Comparison of ENCODE assay signal across 26 mouse cellular contexts in the genomic region with DNA sequence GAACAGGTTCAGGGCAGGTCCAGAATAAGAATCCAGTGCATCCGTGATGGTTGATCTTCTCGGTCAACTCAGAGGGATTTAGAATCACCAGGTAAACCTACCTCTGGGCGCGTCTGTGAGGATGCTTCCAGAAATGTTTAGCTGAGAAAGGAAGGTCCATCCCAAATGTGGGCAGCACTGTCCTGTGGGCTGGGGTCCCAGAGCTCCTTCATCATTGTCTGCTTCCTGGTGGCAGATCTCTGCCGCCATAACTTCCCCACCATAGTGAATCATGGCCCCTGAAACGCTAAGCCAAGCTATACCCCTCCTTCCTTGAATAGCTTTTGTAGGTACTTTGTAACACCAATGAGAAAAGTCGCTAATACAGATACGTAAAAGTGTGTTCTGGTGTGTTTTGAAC. TPM values are rescaled to one million over a fixed set of nuclear protein-coding genes. Genes with fewer than 3 reads are reported as not detected.
DNase-seq lines count a peak whose midpoint lies in the region; ATAC-seq lines count a peak whose summit lies in the region.
"Had no signal": no experiment of that assay in that cellular context is flagged by ENCODE, and none has a peak within 500 bp of the region (broad histone marks: within the 10 kb centered on the region; RNA-seq: fewer than 3 reads in every experiment).

No protein-coding gene starts in this region.

- peaks cover 7% of the 10 kb centered on the region for H3K9me3 ChIP-seq in heart, embryonic 10.5 days
- peaks cover 6% of the 10 kb centered on the region for H3K9me3 ChIP-seq in limb, embryonic 11.5 days (ENCODE audit: control insufficient read depth, low read length)
- 0 out of 2 replicates have a peak, but pooled peaks cover 5% of the 10 kb centered on the region for H3K9me3 ChIP-seq in limb, embryonic 10.5 days (replicated peaks)
- no peaks in the 10 kb centered on the region for H3K9me3 ChIP-seq in neural tube, embryonic 15.5 days (replicated peaks)
- H3K9me3 ChIP-seq: embryonic facial prominence, embryonic 15.5 days; hindbrain, embryonic 15.5 days had no signal

- no peak overlapping the region for H3K27ac ChIP-seq in heart, embryonic 10.5 days
- no peak overlapping the region for H3K27ac ChIP-seq in limb, embryonic 11.5 days (replicated peaks; ENCODE audit: low read depth, low read length)
- H3K27ac ChIP-seq in limb, embryonic 10.5 days = no peak overlapping the region
- H3K27ac ChIP-seq in neural tube, embryonic 15.5 days (replicated peaks) = no peak overlapping the region
- H3K27ac ChIP-seq: embryonic facial prominence, embryonic 12.5 days; embryonic facial prominence, embryonic 15.5 days; forebrain, embryonic 12.5 days; heart, embryonic 13.5 days; hindbrain, embryonic 12.5 days; hindbrain, embryonic 15.5 days had no signal

- peak; percentile 17 for DNase-seq in heart, embryonic 10.5 days (ENCODE audit: low spot score)
- DNase-seq in heart, postnatal 25 days (ENCODE audit: low spot score) = no peak
- peak; percentile 14 for DNase-seq in limb, embryonic 11.5 days (ENCODE audit: low spot score)
- no peak for DNase-seq in limb, embryonic 10.5 days (ENCODE audit: low spot score)
- DNase-seq in neural tube, embryonic 10.5 days (ENCODE audit: extremely low spot score, low spot score) = peak; percentile 7
- DNase-seq: adrenal gland, adult 2 months; adrenal gland, postnatal 14 days; cerebellum, adult 11 months; cerebellum, adult 2 months; cerebellum, adult 9-11 months; gastrocnemius, postnatal 10 days; heart, postnatal 14 days had no signal

- H3K4me3 ChIP-seq in heart, embryonic 10.5 days = no peak overlapping the region
- no peak overlapping the region for H3K4me3 ChIP-seq in limb, embryonic 11.5 days (ENCODE audit: low read depth, low read length)
- no peak overlapping the region for H3K4me3 ChIP-seq in limb, embryonic 10.5 days
- H3K4me3 ChIP-seq in neural tube, embryonic 15.5 days (replicated peaks) = no peak overlapping the region
- H3K4me3 ChIP-seq: embryonic facial prominence, embryonic 12.5 days; embryonic facial prominence, embryonic 15.5 days; forebrain, embryonic 12.5 days; heart, embryonic 13.5 days; hindbrain, embryonic 12.5 days; hindbrain, embryonic 15.5 days had no signal

- H3K4me1 ChIP-seq in heart, embryonic 10.5 days = no peaks in the 10 kb centered on the region
- H3K4me1 ChIP-seq in limb, embryonic 11.5 days (ENCODE audit: control insufficient read depth, insufficient read depth, low read length) = 0 out of 2 replicates have a peak, but pooled peaks cover under 1% of the 10 kb centered on the region
- peaks cover 5% of the 10 kb centered on the region for H3K4me1 ChIP-seq in limb, embryonic 10.5 days
- no peaks in the 10 kb centered on the region for H3K4me1 ChIP-seq in neural tube, embryonic 15.5 days
- H3K4me1 ChIP-seq: embryonic facial prominence, embryonic 12.5 days; embryonic facial prominence, embryonic 15.5 days; forebrain, embryonic 12.5 days; heart, embryonic 13.5 days; hindbrain, embryonic 12.5 days had no signal

- no peak for ATAC-seq in limb, embryonic 11.5 days (ENCODE audit: insufficient number of reproducible peaks, low FRiP score, low TSS enrichment, low read depth)
- ATAC-seq in neural tube, embryonic 15.5 days (ENCODE audit: low FRiP score) = no peak
- ATAC-seq: CD4-positive, CD25-positive, alpha-beta regulatory T cell, adult 4 months; forebrain, embryonic 16.5 days had no signal

- H3K4me2 ChIP-seq in limb, embryonic 11.5 days (ENCODE audit: low read depth, severe bottlenecking) = no peak overlapping the region
- no peak overlapping the region for H3K4me2 ChIP-seq in neural tube, embryonic 15.5 days
- H3K4me2 ChIP-seq: embryonic facial prominence, embryonic 12.5 days; embryonic facial prominence, embryonic 15.5 days; forebrain, embryonic 12.5 days; heart, embryonic 13.5 days; hindbrain, embryonic 12.5 days; hindbrain, embryonic 15.5 days had no signal

- H3K27me3 ChIP-seq in heart, embryonic 10.5 days (ENCODE audit: insufficient read depth, poor library complexity, severe bottlenecking) = peaks cover 18% of the 10 kb centered on the region
- no peaks in the 10 kb centered on the region for H3K27me3 ChIP-seq in limb, embryonic 11.5 days (ENCODE audit: control insufficient read depth, insufficient read depth, low read length)
- peaks cover 16% of the 10 kb centered on the region for H3K27me3 ChIP-seq in limb, embryonic 10.5 days (ENCODE audit: low read depth, poor library complexity, severe bottlenecking)
- no peaks in the 10 kb centered on the region; the same call in 1 of the 2 replicates for H3K27me3 ChIP-seq in neural tube, embryonic 15.5 days (replicated peaks)
- H3K27me3 ChIP-seq: embryonic facial prominence, embryonic 12.5 days; embryonic facial prominence, embryonic 15.5 days; hindbrain, embryonic 12.5 days; hindbrain, embryonic 15.5 days had no signal

- intact Hi-C loops in heart, postnatal 25 days (cut with DNase I) = no loop called here

- H3K36me3 ChIP-seq in heart, embryonic 10.5 days = no peaks in the 10 kb centered on the region
- no peaks in the 10 kb centered on the region for H3K36me3 ChIP-seq in limb, embryonic 11.5 days (ENCODE audit: control insufficient read depth, insufficient read depth, low read length)
- H3K36me3 ChIP-seq in limb, embryonic 10.5 days = no peaks in the 10 kb centered on the region
- H3K36me3 ChIP-seq in neural tube, embryonic 15.5 days = no peaks in the 10 kb centered on the region
- H3K36me3 ChIP-seq: embryonic facial prominence, embryonic 12.5 days; embryonic facial prominence, embryonic 15.5 days; forebrain, embryonic 12.5 days; heart, embryonic 13.5 days; hindbrain, embryonic 12.5 days; hindbrain, embryonic 15.5 days had no signal

- no peak overlapping the region for H3K9ac ChIP-seq in limb, embryonic 11.5 days (ENCODE audit: low read length)
- H3K9ac ChIP-seq in neural tube, embryonic 15.5 days (replicated peaks) = no peak overlapping the region
- H3K9ac ChIP-seq: embryonic facial prominence, embryonic 12.5 days; embryonic facial prominence, embryonic 15.5 days; forebrain, embryonic 12.5 days; heart, embryonic 13.5 days; hindbrain, embryonic 12.5 days; hindbrain, embryonic 15.5 days had no signal

- WGBS in heart, embryonic 10.5 days = 84% methylated on average over 8 of the region's 8 CpGs
- 89% methylated on average over 8 of the region's 8 CpGs for WGBS in limb, embryonic 11.5 days
- WGBS in limb, embryonic 10.5 days = 96% methylated on average over 8 of the region's 8 CpGs
- 97% methylated on average over 8 of the region's 8 CpGs for WGBS in neural tube, embryonic 15.5 days

RNA-seq across cellular contexts. Expression of gene Nnmt, which starts 36.7 kb away (rescaled TPM):
- 2.1 and 2.5 TPM in 2 replicates for polyA plus RNA-seq in heart, embryonic 10.5 days (2016; fragmentation: Nextera tagmentation; extraction: Ambion mirVana)
- total RNA-seq in heart, postnatal 25 days (2021) = 1 to 10 TPM; 5.1 to 5.5 TPM
- 0.52 and 0.62 TPM in 2 replicates for polyA plus RNA-seq in limb, embryonic 11.5 days (2014; fragmentation: Nextera tagmentation; extraction: Ambion mirVana)
- polyA plus RNA-seq in limb, embryonic 10.5 days (2016; fragmentation: Nextera tagmentation; extraction: Ambion mirVana) = 0.19 TPM in 2 replicates
- 0.70 and 0.92 TPM in 2 replicates for polyA plus RNA-seq in neural tube, embryonic 15.5 days (2015; fragmentation: Nextera tagmentation; extraction: Ambion mirVana)
- total RNA-seq: common myeloid progenitor, adult 5-6 weeks; granulocyte monocyte progenitor cell, adult 5-6 weeks; hematopoietic stem cell, adult 5-6 weeks; MEL had no signal
- polyA plus RNA-seq: C2C12; CD4-positive, CD25-positive, alpha-beta regulatory T cell, adult 4 months had no signal

Comparison
In these comparisons a context has a peak if more than half of its experiments do, and no peak if none do; other contexts are left out.
1. DNase-seq: peak in heart, embryonic 10.5 days (single experiment), limb, embryonic 11.5 days (single experiment) and neural tube, embryonic 10.5 days (single experiment); none in heart, postnatal 25 days (single experiment) and limb, embryonic 10.5 days (single experiment).